Mouse (Mus musculus) heart, adult 11 months (tissue): ENCODE results near the gene Tll2.
A peak's percentile ranks its signal among the peaks of the same experiment; 100 is the strongest.

Experiments used
- DNase-seq: peaks from one replicate; pipeline ENCODE4 v3.0.0; 2022

Tll2 gene

GRCm38 (mm10) chr19:41206811-41207344, at the start of gene Tll2:
TSS of gene Tll2 (minus strand) at chr19:41206835.
- DNase-seq: peak; percentile 97

- peak; percentile 31 for DNase-seq
These were observed 47.9 kb upstream of the Tll2 start for GRCm38 (mm10) chr19:41254584-41254983.

DNA sequence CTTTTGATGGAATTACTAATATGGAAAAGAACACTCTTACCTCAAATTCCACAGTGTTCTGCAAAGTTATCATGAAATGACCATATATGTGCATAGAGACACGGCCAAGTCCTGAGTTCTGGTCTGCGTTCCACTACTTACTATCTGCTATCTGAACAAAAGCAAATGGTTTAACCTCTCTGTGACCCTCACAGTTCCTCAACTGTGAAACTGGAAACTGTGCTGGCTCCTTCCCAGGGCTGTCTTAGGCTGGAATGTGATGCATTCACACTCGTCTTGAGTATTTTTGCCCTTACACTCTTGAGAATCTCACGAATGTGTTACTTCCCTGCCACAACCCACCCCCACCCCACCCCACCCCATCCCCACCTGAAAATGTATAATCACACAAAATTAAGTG, 42.3 kb upstream of the Tll2 start:
- no peak for DNase-seq

DNA sequence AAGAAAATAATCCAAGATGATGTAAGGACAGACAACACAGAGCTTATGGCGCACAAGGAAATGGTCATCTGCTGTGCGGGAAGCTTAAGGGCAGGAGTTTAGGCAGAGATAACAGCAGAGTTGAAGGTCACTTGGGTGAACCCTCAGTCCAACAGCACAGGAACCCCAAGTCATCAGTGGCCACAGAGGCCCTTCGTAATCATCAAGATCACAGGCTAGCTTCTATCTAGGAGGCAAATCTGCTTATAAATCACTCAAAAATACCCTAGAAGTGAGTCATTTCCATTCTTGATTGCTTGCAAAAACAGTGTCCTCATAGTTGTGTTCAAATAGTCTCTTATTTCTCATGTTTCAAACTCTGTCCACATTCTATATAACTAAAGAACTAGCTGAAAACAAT, 41.6 kb upstream of the Tll2 start:
- no peak for DNase-seq

DNA sequence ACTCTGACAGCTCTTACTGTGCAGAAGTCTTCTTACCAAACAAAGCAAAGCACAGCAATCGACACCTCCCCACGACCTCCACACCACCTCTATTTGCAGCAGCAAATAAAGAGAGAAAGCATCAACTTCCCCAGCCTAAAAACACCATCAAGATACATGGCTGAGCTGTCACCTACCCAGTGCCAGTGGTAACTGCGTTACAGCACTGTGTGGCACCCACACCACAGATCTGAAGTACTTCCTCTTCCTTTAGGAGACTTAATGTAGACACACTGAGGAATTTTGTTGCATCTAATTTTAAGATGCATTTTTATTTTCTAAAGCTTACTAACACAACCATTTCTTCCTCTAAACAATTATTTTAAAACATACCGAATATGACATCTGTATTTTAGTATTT, 39.6 kb upstream of the Tll2 start:
- no peak for DNase-seq

- DNase-seq: no peak
These were observed 37.9 kb upstream of the Tll2 start for GRCm38 (mm10) chr19:41244581-41244980.

- no peak for DNase-seq
These were observed 35.4 kb upstream of the Tll2 start for GRCm38 (mm10) chr19:41241997-41242396.

GRCm38 (mm10) chr19:41233698-41234097, 27.1 kb upstream of the Tll2 start:
- DNase-seq: no peak

- peak; percentile 35 for DNase-seq
These were observed 1.7 kb upstream of the Tll2 start for GRCm38 (mm10) chr19:41208326-41208725.

DNA sequence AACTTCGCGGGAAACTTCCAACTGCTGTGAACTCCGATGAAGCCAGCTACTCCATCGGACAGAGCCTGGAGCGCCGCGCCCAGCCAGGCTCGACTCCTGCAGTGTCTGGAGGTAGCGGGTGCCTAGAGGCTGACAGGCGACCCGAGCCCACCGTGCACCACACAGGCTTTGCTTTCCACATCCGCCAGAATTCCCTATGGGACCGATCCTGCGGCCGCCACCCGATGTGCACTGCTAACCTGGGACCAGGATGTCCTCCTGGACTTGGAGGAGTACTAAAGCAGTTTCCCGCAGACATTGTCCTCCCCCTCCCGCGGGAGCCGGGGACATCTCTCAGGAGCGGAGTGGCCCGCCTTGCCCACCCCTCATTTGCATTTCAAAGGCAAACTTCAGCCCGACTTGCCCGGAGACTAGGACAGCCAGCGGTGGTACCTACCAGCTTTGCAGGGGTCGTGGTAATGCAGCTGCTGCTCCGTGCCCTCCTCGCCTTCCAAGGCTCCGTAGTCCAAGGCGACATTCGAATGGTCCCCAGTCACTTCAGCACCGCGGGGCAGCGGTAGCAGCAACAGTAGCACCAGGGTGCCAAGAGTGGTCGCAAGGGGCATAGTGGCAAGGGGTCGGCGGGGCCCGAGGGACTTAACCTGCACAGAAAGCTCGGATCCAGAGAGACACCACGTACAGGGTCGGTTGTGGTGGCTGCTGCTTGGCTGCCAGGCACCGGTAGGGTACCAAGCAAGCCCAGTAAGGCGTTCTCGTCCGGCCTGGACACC, 409 bp downstream of the Tll2 start:
- peak; percentile 88 for DNase-seq

DNA sequence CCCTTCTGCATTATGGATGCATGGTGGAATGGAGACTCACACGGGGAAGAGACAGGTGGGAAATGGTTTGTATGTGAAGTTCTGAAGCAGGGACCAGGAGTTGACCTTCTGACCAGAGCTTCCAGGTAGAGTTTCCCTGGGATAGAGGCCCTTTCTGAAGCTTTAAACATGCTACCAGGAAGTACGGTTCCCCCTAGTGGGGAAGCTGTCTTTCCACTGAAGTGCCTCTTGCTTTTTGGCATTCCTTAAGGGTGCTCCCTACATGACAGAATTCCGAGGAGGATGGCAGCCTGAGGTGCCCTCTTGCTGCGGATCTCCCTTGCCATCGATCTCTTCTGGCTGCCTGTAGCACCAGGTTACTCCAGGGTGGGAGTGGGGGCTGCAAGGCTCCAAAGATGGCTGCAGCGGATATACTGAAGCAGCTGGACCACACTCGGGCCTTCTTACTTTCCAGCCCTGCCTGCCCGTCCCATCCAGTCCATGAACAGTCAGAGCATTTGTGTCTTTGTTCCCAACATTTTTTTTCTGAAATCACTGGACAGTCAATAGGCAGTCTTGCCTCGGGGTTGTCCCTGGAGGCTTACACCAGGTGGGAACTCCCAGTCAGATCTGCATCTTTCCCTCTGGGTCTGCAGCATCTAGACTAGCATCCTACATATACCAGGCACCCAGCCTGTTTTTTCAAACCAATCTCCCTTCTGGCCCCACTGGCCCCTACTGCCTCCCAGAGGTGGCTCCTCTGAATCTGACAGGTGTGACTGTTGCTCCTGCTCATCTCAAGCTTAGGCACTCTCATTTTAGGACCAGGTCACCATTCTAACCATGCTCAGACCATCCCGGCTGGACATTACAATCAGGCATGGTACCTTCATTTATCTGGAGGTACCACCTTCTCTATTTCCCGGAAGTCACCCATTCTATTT, 2.2 kb downstream of the Tll2 start:
- DNase-seq: peak; percentile 88

DNA sequence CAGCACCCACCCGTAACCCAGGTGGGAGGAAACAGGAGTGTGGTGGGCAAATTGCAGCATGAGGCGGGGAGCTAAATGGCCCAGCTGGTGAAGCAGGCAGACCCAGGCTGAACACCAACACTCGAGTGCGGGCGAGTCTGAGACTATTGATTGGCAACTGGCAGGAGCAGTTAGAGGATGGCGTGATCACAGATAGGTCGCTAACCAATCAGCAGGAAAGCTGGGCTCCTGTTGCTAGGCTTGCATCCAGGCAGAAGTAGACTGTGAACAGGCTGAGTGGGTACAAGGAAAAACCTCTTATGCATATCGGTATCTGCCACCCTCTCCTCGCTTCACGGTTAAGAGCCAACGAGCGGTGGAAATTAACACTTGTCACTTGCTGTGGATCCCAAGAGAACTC, 9.0 kb downstream of the Tll2 start:
- DNase-seq: no peak

DNA sequence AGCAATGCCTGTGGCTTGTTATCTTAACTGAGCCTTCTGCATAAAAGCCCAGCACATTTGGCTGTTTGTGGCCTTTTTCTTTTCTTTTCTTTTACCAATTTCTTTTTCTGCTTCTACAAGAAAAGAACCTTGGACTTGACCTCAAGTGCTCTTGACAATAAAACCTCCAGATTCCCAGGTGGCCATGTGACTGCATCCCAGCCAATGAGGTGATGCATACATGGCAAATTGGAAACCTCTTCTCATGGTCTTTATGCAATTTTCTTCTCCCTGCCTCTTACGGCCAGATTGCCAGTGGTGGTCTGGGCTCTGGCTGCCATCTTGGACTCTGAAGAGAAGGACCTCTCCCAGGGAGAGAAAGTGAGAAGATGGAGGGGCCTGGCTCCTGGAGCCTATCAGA, 13.3 kb downstream of the Tll2 start:
- DNase-seq: no peak

GRCm38 (mm10) chr19:41192953-41193352, 13.7 kb downstream of the Tll2 start:
- DNase-seq: peak; percentile 90

DNA sequence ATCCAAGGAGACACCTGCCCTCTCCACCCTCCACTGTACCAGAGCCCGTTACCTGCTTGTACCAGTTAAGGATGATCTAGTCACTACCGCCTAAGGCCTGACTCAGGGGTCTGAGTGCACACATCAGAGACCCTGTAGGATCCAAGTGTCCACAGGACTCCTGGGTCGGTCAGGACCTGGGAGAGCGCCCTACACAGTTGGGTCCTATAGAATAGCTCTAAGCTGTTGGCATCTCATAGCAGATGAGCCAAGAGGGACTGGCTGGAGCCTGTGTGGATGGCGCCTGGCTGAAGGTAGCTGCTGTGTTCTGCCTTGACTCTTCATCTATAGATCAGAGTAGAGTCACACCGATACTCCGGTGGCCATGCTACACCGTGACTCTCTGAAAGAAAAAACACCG, 14.9 kb downstream of the Tll2 start:
- DNase-seq: peak; percentile 82

- DNase-seq: no peak
These were observed 15.7 kb downstream of the Tll2 start for GRCm38 (mm10) chr19:41190876-41191434.

DNA sequence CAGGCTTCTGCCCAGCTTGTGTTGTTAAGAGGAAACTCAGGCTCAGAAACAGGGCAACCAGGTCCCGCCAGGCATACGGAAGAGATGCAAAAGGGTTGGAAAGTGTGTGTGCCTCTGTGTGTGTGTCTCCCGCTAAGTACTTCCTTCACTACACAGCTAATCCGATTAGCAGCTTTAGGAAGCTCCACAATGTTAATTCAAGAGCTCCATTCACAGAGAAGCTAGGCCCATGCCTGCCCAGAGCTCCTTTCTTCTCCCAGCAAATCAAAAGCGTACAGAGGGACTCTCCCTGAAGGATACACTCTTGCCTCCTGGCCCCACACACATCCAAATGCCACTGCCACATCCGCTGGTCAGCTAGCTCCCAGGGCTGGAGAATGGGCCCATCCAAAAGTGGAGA, 29.3 kb downstream of the Tll2 start:
- no peak for DNase-seq

DNA sequence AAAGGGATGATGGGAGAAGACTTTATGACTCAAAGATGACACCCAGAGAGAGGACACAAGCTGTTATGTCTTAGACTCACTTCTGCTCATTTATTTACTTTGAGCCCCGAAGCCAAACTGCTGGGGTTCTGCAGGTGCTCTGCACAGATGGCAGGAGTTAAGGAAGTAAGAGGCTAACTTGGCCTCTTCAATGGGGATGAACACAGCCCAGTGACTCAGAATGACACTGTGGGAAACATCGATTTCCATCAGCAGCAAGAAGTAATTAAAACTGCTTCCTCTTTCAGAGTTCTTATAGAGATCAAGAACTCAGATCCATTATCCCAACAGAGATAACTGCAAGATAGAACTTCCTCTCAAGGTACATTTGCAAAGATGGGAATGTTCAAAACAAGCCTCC, 29.8 kb downstream of the Tll2 start:
- DNase-seq: no peak

GRCm38 (mm10) chr19:41165914-41166235, 40.8 kb downstream of the Tll2 start:
- DNase-seq: no peak

- peak; percentile 65 for DNase-seq
These were observed 41.3 kb downstream of the Tll2 start for GRCm38 (mm10) chr19:41165144-41165913.

GRCm38 (mm10) chr19:41164447-41165095, 42.1 kb downstream of the Tll2 start:
- no peak for DNase-seq

GRCm38 (mm10) chr19:41160388-41160787, 46.2 kb downstream of the Tll2 start:
- DNase-seq: peak; percentile 98
